Mouse (Mus musculus): Measurements from ENCODE around the gene Csnk1g2. TPM values are rescaled to one million over a fixed set of nuclear protein-coding genes. Genes with fewer than 3 reads are reported as not detected.
A peak's percentile ranks its signal among the peaks of the same experiment; 100 is the strongest.
"Not testable (repeated sequence)": the region's sequence is repeated elsewhere in the genome, so short reads cannot be mapped to it uniquely, and the experiment has no call there.

The Csnk1g2 gene
- polyA plus RNA-seq, 1 experiment = 206 TPM

GRCm38 (mm10) chr10:80623457-80624191 is 986 bp downstream of the Csnk1g2 start:
- 2% methylated on average over 15 of the region's 15 CpGs for WGBS
- DNase-seq (ENCODE audit: low read depth in 1 of 2, low spot score in 2 of 2) = peak in 1 of 2 experiments; percentile 81
- H3K4me3 ChIP-seq (ENCODE audit: extremely low read depth, insufficient read depth, insufficient read length) = peak overlapping the region; percentile 87
- no peaks in the 10 kb centered on the region for H3K36me3 ChIP-seq (ENCODE audit: control insufficient read depth, insufficient read depth, low read length)
- H3K27me3 ChIP-seq (ENCODE audit: control insufficient read depth, insufficient read depth, low read length) = no peaks in the 10 kb centered on the region
- H3K4me1 ChIP-seq (ENCODE audit: control insufficient read depth, insufficient read depth, insufficient read length) = peaks cover 7% of the 10 kb centered on the region; the same call in 1 of the 2 replicates
- peak overlapping the region; percentile 92 for H3K27ac ChIP-seq (ENCODE audit: insufficient read depth, low read length)
- TF ChIP-seq CTCF (IDR thresholded peaks at IDR 0.05; ENCODE audit: extremely low read depth, insufficient read depth, insufficient read length, insufficient replicate concordance) (no peak), POLR2A (IDR thresholded peaks at IDR 0.05; ENCODE audit: low read depth, low read length) (peak; percentile 43; the same call in 1 of the 2 replicates)

DNA sequence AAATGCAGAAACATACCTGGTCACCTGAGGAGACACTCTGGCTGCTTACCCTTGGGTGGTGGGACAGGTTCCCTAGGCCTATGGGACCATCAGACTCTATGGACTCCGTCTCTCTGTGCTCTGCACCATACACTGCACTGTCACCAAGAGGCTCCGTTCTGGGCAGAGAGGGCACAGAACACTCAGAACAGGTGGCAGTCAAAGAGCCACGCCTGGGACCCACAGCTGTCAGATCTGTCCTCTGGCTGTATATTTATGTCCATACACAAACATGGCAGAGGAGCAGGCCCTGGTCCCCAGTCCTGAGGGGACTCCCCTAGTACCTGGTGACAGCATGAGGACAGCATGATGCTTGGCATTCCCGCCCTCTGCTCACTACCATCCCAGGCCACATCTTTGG is 3.1 kb downstream of the Csnk1g2 start:
- 87% methylated on average over 4 of the region's 4 CpGs for WGBS
- Histone ChIP-seq H3K4me3 (ENCODE audit: extremely low read depth, insufficient read depth, insufficient read length) (no peak overlapping the region), H3K4me1 (ENCODE audit: control insufficient read depth, insufficient read depth, insufficient read length) (peaks cover 21% of the 10 kb centered on the region; the same call in 1 of the 2 replicates), H3K27me3 (ENCODE audit: control insufficient read depth, insufficient read depth, low read length) (no peaks in the 10 kb centered on the region), H3K36me3 (ENCODE audit: control insufficient read depth, insufficient read depth, low read length) (no peaks in the 10 kb centered on the region), H3K27ac (ENCODE audit: insufficient read depth, low read length) (no peak overlapping the region)
- DNase-seq (ENCODE audit: low read depth in 1 of 2, low spot score in 2 of 2) = no peak
- no peak for TF ChIP-seq POLR2A (IDR thresholded peaks at IDR 0.05; ENCODE audit: low read depth, low read length)
- TF ChIP-seq CTCF (IDR thresholded peaks at IDR 0.05; ENCODE audit: extremely low read depth, insufficient read depth, insufficient read length, insufficient replicate concordance) = no peak

- DNase-seq (ENCODE audit: low read depth in 1 of 2, low spot score in 2 of 2) = no peak
- TF ChIP-seq POLR2A (IDR thresholded peaks at IDR 0.05; ENCODE audit: low read depth, low read length) = no peak
- no peak for TF ChIP-seq CTCF (IDR thresholded peaks at IDR 0.05; ENCODE audit: extremely low read depth, insufficient read depth, insufficient read length, insufficient replicate concordance)
- no peaks in the 10 kb centered on the region for H3K27me3 ChIP-seq (ENCODE audit: control insufficient read depth, insufficient read depth, low read length)
- WGBS = 23% methylated on average over 2 of the region's 2 CpGs
- H3K27ac ChIP-seq (ENCODE audit: insufficient read depth, low read length) = no peak overlapping the region
- H3K36me3 ChIP-seq (ENCODE audit: control insufficient read depth, insufficient read depth, low read length) = no peaks in the 10 kb centered on the region
- peaks cover 21% of the 10 kb centered on the region; the same call in 1 of the 2 replicates for H3K4me1 ChIP-seq (ENCODE audit: control insufficient read depth, insufficient read depth, insufficient read length)
- H3K4me3 ChIP-seq (ENCODE audit: extremely low read depth, insufficient read depth, insufficient read length) = no peak overlapping the region
These were observed 5.0 kb downstream of the Csnk1g2 start for GRCm38 (mm10) chr10:80627685-80628084.

GRCm38 (mm10) chr10:80628925-80629324 is 6.3 kb downstream of the Csnk1g2 start:
- Histone ChIP-seq H3K27ac (ENCODE audit: insufficient read depth, low read length) (no peak overlapping the region), H3K4me3 (ENCODE audit: extremely low read depth, insufficient read depth, insufficient read length) (no peak overlapping the region), H3K4me1 (ENCODE audit: control insufficient read depth, insufficient read depth, insufficient read length) (peaks cover 21% of the 10 kb centered on the region; the same call in 1 of the 2 replicates), H3K27me3 (ENCODE audit: control insufficient read depth, insufficient read depth, low read length) (no peaks in the 10 kb centered on the region), H3K36me3 (ENCODE audit: control insufficient read depth, insufficient read depth, low read length) (no peaks in the 10 kb centered on the region)
- TF ChIP-seq POLR2A (IDR thresholded peaks at IDR 0.05; ENCODE audit: low read depth, low read length) (no peak), CTCF (IDR thresholded peaks at IDR 0.05; ENCODE audit: extremely low read depth, insufficient read depth, insufficient read length, insufficient replicate concordance) (no peak)
- no peak for DNase-seq (ENCODE audit: low read depth in 1 of 2, low spot score in 2 of 2)
- WGBS = 36% methylated on average over 9 of the region's 9 CpGs

GRCm38 (mm10) chr10:80635345-80635744 is 12.7 kb downstream of the Csnk1g2 start:
- H3K27ac ChIP-seq (ENCODE audit: insufficient read depth, low read length) = no peak overlapping the region
- H3K4me1 ChIP-seq (ENCODE audit: control insufficient read depth, insufficient read depth, insufficient read length) = no peaks in the 10 kb centered on the region; the same call in 1 of the 2 replicates
- H3K4me3 ChIP-seq (ENCODE audit: extremely low read depth, insufficient read depth, insufficient read length) = no peak overlapping the region
- 86% methylated on average over 6 of the region's 6 CpGs for WGBS
- DNase-seq (ENCODE audit: low read depth in 1 of 2, low spot score in 2 of 2) = no peak
- H3K36me3 ChIP-seq (ENCODE audit: control insufficient read depth, insufficient read depth, low read length) = peaks cover 50% of the 10 kb centered on the region
- H3K27me3 ChIP-seq (ENCODE audit: control insufficient read depth, insufficient read depth, low read length) = no peaks in the 10 kb centered on the region
- TF ChIP-seq CTCF (IDR thresholded peaks at IDR 0.05; ENCODE audit: extremely low read depth, insufficient read depth, insufficient read length, insufficient replicate concordance) (no peak), POLR2A (IDR thresholded peaks at IDR 0.05; ENCODE audit: low read depth, low read length) (no peak)

- no peaks in the 10 kb centered on the region; the same call in 1 of the 2 replicates for H3K4me1 ChIP-seq (ENCODE audit: control insufficient read depth, insufficient read depth, insufficient read length)
- 89% methylated on average over 10 of the region's 10 CpGs for WGBS
- peaks cover 19% of the 10 kb centered on the region; the same call in 1 of the 2 replicates for H3K36me3 ChIP-seq (ENCODE audit: control insufficient read depth, insufficient read depth, low read length)
- H3K27ac ChIP-seq (ENCODE audit: insufficient read depth, low read length) = no peak overlapping the region
- no peaks in the 10 kb centered on the region for H3K27me3 ChIP-seq (ENCODE audit: control insufficient read depth, insufficient read depth, low read length)
- DNase-seq (ENCODE audit: low read depth in 1 of 2, low spot score in 2 of 2) = no peak
- no peak overlapping the region for H3K4me3 ChIP-seq (ENCODE audit: extremely low read depth, insufficient read depth, insufficient read length)
- TF ChIP-seq POLR2A (IDR thresholded peaks at IDR 0.05; ENCODE audit: low read depth, low read length) = no peak
- TF ChIP-seq CTCF (IDR thresholded peaks at IDR 0.05; ENCODE audit: extremely low read depth, insufficient read depth, insufficient read length, insufficient replicate concordance) = no peak
These were observed 24.3 kb downstream of the Csnk1g2 start for GRCm38 (mm10) chr10:80646936-80647335.

DNA sequence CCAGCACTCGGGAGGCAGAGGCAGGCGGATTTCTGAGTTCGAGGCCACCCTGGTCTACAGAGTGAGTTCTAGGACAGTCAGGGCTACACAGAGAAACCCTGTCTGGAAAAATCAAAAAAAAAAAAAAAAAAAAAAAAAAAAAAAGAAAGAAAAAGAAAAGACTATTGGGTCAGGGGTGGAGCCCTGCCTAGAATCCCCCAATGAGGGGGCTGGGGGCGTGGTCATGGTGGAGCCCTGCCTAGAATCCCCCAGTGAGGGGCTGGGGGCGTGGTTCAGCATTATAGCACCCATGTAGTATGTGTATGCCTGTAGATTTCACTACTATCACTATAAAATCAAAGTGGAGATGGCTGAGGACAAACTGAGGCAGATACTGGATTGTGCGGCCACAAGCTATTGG is 27.3 kb downstream of the Csnk1g2 start:
- H3K36me3 ChIP-seq (ENCODE audit: control insufficient read depth, insufficient read depth, low read length); H3K27me3 ChIP-seq (ENCODE audit: control insufficient read depth, insufficient read depth, low read length); H3K27ac ChIP-seq (ENCODE audit: insufficient read depth, low read length); H3K4me3 ChIP-seq (ENCODE audit: extremely low read depth, insufficient read depth, insufficient read length); H3K4me1 ChIP-seq (ENCODE audit: control insufficient read depth, insufficient read depth, insufficient read length); DNase-seq (ENCODE audit: low read depth in 1 of 2, low spot score in 2 of 2): not testable (repeated sequence)
- 87% methylated on average over 6 of the region's 6 CpGs for WGBS
